Mouse (Mus musculus) gastrocnemius, adult 2 months (tissue): ENCODE measurements around the gene Nelfcd. TPM values are rescaled to one million over a fixed set of nuclear protein-coding genes. Genes with fewer than 3 reads are reported as not detected.

ENCODE experiments used
- DNase-seq: peaks from one replicate; pipeline ENCODE4 v3.0.0; 2022
- H3K27ac ChIP-seq: fragments of 200-600 bp; 2 replicates; pipeline ENCODE4 v1.8.1; 2022; ENCODE audit warnings: mild to moderate bottlenecking
- H3K4me3 ChIP-seq: fragments of 200-600 bp; 2 replicates; pipeline ENCODE4 v1.8.1; 2022; ENCODE audit warnings: mild to moderate bottlenecking, moderate library complexity
- CTCF ChIP-seq: fragments of 200-600 bp; IDR thresholded peaks from 2 replicates; pipeline ENCODE4 v1.8.1; 2022; ENCODE audit warnings: antibody characterized with exemption, mild to moderate bottlenecking, moderate library complexity
- intact Hi-C: fragments of 180-260 bp; cut with DNase I; formaldehyde crosslinking; loops from one replicate; pipeline ENCODE4 v1.15.1; 2025
- total RNA-seq, 2 experiments: library from RNA; stranded (reverse); gene quantifications; 2 replicates each; pipeline ENCODE4 v1.2.3; 2021

The Nelfcd gene
- total RNA-seq, 2 experiments from 2014 or later = 18.2 to 23.2 TPM

DNA sequence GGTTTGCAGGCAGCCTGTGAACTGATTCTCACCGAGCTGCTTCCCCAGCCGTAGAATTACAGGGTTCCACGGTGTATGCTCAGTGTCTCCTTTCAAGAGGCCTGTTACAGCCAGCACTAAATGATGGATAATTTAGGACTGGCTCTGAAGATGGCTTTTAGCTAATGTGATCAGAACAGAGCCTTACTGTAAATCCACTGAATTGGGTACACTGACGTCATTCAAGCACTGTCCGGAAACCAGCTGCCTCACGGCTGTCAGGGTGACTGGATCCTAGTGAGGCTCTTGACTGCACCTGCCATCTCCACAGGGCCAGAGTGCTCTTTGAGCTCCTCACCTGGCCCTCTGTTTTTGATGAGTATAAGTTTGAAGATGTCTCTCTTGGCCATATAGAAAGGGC is 5.5 kb downstream of the Nelfcd start:
- Histone ChIP-seq H3K4me3 (no peak overlapping the region), H3K27ac (no peak overlapping the region)
- DNase-seq = no peak
- no peak for TF ChIP-seq CTCF
- intact Hi-C loops = no loop called here

DNA sequence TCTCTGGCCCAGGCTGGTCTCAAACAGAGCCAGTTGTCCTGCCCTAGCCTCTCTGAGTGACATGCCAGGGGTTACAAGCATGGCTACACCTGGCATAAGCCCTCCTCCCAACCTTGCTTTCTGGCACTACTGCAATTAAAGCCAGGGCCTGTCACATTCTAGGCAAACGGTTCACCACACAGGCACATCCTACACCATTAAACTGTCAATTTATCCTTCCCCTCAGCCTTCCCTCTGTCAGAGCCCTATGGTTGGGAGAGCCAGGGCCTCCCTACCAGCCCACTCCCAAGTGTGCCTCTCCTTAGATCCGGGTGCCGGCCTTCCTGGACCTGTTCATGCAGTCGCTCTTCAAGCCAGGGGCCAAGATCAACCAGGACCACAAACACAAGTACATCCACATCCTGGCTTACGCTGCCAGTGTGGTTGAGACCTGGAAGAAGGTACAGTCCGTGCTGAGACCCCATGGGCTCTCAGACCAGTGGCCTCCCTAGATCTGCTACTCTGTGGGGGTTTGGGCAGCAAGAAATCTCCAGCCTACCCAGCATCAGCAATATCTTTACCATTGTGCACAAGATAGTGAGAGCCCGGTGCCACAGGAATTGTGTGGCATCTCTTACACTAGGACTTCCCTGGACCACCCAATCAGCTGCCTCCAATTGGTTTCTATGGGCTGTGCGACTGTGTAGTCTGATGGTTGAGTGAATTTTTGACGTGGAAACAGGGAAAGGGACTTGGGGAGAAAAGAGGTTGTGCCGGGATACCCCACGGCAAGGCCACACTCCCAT is 8.9 kb downstream of the Nelfcd start:
- intact Hi-C loops = no loop called here
- no peak overlapping the region for H3K4me3 ChIP-seq
- no peak for DNase-seq
- TF ChIP-seq CTCF = no peak
- H3K27ac ChIP-seq = no peak overlapping the region

DNA sequence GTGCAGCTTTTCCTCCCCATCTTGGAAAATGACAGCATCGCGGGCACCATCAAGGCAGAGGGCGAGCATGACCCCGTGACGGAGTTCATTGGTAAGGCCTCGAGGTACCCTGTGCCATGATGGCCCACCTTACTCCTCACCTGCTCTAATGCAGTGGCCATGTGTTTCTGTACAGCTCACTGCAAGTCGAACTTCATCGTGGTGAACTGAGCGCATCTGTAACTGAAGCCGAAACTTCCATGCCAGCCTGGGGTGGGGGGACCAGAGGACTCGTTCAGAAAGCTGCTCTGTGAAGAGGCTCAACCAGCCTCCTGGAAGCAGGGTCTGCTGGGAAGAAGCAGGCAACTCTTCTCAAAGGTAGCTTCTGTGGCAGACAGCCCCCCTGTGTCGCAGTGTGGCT is 11.3 kb downstream of the Nelfcd start:
- TF ChIP-seq CTCF = no peak
- Histone ChIP-seq H3K4me3 (no peak overlapping the region), H3K27ac (no peak overlapping the region)
- intact Hi-C loops = no loop called here
- no peak for DNase-seq

DNA sequence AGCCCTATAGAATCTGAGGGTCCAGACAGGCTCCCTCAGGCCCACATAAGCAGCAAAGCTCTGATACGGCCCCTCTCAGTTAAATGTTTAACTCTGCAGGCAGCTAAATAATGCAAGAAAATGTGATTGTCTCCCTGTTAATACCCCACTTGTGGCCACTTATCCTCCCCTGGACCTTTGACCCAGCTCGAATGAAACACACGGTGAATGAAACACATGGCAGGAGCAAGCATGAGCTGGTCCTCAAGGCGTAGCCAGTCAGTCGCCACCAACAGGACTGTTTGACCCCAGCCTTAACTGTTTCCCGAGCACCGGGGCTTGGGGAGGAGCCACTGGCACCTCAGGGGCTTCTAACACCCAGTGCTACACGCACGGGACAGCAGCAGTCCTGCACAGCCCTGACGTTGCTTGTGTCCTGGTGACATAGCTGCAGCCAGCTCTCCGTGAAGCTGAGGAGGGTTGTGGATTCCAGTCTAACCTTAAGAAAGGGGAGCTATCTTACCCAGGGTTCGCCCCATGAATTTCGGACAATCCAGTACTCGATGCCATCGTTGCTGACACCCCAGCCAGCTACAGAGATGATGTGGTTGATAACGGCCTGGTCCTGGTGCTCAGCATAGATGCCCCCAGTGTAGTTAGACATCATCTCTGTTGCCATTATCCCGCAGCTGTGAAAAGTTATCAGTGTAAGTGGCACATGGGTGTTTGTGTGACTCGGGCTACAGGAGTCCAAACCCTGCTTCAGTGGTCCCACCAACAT is 12.7 kb downstream of the Nelfcd start:
- Histone ChIP-seq H3K27ac (no peak overlapping the region), H3K4me3 (no peak overlapping the region)
- TF ChIP-seq CTCF = no peak
- DNase-seq = no peak
- intact Hi-C loops = no loop called here

DNA sequence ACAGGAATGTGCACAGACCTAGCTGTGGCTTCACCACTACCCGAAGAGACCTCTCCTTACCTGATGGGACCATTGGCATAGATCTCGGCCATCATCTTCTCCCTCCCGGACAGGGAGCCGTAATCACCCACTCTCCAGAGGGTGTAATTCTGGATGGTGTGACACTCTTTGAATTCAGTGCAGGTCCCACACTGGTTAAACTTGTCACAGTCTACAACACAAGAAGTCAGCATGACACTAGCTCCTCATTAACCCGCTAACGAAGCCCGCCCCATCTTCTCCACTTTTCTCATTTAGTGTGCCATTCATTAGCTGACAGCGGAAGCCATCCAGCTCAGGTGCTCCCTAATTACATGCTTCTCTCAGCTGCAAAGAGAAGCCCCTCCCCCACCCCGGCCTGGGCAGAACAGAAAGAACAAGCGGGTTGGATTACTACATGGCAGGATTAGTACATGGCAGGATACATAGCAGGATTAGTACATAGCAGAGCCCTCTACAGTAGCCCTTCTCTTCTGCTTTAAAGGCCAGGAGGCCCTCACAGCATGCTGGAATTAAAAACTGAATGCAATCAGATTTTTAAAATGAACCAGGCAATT is 13.5 kb downstream of the Nelfcd start:
- DNase-seq = no peak
- intact Hi-C loops = no loop called here
- H3K4me3 ChIP-seq = no peak overlapping the region
- no peak overlapping the region for H3K27ac ChIP-seq
- TF ChIP-seq CTCF = no peak

DNA sequence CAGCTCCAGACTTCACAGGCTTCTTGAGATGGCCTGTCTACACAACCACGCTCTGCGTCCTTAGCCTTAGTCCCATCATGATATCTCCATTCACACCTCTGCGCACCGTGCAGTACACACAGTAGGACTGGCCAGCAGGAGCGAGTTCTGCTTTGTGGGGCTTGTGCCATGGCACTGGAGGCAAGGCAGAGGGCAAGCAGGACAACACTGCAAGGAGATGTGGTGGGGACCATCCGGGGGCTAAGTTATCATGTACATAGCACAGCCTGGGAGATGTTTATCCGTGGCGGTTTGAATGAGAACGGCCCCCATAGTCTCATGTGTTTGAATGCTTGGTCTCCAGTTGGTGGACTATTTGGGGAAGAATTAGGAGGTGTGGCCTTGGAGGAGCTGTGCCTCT is 19.3 kb downstream of the Nelfcd start:
- intact Hi-C loops = no loop called here
- no peak for TF ChIP-seq CTCF
- Histone ChIP-seq H3K27ac (no peak overlapping the region), H3K4me3 (no peak overlapping the region)
- no peak for DNase-seq

DNA sequence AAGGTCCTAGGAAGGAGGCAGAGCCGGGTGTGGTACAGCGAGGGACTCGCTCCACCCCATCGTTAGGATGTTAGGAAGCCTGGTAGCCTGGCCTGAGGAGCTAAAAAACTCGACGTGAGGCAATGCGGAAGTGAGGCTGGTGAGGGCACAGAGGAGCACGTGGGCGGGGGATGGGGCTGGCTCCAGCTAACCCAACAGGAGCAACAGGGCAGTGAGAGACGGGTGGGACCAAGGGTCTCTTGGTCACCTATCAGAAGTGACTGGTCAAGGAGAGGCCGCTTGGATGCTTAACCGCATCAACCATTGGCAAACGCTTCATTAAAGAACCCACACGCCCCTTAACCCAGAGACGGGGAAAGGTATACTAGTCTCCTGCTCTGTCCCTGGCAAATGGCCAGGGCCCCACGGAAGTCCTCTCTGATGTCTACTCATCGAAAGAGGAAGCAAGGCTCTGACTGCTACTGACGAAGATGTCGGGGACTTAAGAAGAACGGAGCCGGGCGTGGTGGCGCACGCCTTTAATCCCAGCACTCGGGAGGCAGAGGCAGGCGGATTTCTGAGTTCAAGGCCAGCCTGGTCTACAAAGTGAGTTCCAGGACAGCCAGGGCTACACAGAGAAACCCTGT is 20.6 kb downstream of the Nelfcd start:
- H3K27ac ChIP-seq = no peak overlapping the region
- intact Hi-C loops = no loop called here
- no peak overlapping the region for H3K4me3 ChIP-seq
- TF ChIP-seq CTCF = no peak
- peak; percentile 32 for DNase-seq

DNA sequence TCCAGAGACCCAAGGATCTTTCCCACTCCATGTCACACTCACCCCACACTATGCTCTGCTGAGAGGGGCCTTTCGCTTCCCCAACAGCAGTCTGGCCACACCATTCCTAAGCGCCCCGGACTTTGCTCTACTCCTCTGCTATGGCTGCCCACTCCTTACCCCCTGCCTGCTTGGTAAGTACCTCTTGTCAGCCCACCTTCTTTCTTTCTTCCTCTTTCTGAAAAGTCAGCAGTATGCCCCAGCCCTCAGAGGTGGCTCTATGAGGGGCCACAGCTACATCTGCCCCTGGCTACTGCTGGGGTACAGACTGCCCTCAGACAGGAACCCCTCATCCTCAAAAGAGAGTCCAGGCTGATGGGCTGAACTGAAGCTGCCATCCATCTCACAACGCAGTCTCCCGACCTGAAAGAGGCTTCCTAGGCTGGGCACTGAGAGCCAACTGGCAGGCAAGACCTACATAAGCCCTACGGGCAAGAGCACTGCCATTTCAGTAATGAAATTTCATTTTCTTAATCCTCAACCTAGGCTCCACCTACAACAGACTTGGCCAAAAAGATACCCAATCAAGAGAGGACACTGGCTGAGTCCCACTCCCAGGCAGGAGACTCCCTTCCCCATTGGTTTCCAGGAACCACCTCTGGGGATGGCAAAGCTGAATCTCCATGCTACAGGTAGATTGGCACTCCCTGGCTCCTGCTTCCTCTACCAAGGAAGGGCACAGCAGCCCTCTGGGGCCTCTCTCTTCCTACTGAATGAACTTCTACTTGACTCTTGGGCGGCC is 21.5 kb downstream of the Nelfcd start:
- peak overlapping the region; percentile 18 for H3K4me3 ChIP-seq

DNA sequence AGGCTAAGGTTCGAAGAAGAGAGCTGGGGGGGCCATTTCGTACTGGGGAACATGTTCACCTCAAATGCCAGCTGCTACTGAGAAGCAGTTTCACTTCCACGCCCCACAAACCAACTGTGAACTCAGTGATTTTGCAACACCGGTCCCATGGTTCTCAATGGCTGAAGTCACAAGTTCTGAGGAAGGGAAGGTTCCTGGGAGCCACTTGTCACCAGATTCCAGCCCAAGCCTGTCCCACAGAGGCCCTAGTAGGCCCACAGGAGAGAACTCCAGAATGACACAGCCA is 22.0 kb downstream of the Nelfcd start:
- H3K27ac ChIP-seq = peak overlapping the region; percentile 86; the same call in 1 of the 2 replicates
- intact Hi-C loops = no loop called here
- TF ChIP-seq CTCF = no peak
- peak overlapping the region; percentile 86 for H3K4me3 ChIP-seq
- peak; percentile 32 for DNase-seq

More for the DNA sequence above, 21.5 kb downstream of the Nelfcd start:
- intact Hi-C loops = no loop called here
- no peak for TF ChIP-seq CTCF
- peak; percentile 14 for DNase-seq
- H3K27ac ChIP-seq = peak overlapping the region; percentile 35

DNA sequence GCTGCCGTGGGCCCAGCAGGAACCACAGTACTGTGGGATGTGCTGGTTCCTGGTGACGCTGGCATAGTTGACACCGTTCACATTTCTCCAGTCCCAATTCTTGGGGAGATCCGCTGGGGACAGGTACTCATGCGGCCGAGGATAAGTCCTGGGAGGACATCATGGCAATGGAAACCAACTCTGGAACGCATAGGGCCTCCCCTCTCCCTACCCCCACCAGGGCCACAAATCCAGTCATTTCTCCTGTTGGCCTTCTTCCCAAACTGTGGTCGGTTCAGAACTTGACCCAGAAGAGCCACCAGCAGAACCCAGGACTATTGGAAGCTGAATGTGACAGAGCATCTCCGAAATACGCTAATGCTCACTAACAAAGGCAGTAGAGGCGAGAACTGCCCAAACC is 22.6 kb downstream of the Nelfcd start:
- DNase-seq = no peak
- H3K4me3 ChIP-seq = peak overlapping the region; percentile 86
- intact Hi-C loops = no loop called here
- TF ChIP-seq CTCF = no peak
- peak overlapping the region; percentile 86 for H3K27ac ChIP-seq

DNA sequence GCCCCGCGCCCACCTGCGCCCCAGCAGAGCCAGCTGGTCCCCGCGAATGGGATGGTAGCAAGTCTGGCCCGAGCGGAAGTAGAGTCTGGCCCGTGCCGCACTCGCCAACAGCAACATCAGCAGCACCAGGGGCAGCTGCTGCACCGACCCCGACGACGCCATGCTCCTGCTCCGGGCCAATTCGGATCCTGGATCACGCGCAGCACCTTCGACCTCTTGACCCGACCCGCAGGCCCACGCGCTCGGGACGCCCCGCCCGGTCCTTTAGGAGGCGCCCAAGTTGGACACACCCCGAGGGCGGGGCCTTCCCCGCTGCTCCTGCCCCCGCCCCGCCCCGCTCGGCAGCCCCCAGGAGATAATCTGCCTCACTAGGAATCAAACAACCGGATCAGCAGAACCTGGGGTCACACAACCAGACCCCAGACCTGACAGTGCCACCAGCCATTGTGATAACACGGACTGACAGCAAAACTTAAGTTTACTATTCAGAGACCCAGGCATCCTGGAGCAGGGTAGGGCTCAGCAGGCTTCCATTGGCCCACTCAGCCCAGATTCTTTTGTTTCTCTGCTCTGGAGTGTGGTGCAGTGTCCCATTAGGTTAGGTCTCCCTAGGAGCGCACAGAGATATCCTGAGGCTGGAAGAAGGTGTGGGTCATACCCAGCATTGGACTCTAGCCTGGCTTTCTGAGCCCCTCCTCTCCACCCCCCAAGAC is 23.3 kb downstream of the Nelfcd start, which contains the start of gene Ctsz:
Ctsz (minus strand) TSS at position 303 of the 713 bp plus-strand sequence.
- Histone ChIP-seq H3K4me3 (peak within 1 kb of the TSS; percentile 86), H3K27ac (peak within 1 kb of the TSS; percentile 86)
- DNase-seq = peak; percentile 89
- intact Hi-C loops = no loop called here
- no peak for TF ChIP-seq CTCF

DNA sequence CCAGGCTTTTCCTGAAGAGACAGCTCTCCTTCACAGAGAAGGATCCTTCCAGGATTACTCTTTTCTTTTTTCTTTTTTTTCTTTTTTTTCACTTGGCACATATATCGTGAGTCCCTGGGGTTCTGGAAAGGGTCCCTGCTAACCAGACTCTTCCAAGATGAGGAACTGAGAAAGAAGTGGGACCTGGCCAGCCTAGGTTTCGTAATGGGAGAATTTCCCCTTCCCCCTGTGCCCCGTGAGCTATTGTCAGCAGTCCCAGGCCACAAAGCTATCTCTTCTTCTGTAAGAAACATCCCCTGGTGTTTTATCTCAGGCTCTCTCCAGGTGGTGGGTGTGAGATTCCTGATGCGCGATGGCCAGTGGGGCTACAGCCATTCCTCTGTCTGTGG is 23.8 kb downstream of the Nelfcd start:
- Histone ChIP-seq H3K27ac (peak overlapping the region; percentile 86), H3K4me3 (peak overlapping the region; percentile 86)
- no peak for TF ChIP-seq CTCF
- DNase-seq = peak; percentile 14
- intact Hi-C loops = no loop called here
